Mouse (Mus musculus): Measurements from ENCODE around the gene Eya4. TPM values are rescaled to one million over a fixed set of nuclear protein-coding genes. Genes with fewer than 3 reads are reported as not detected.

The Eya4 gene
- 0.49 and 0.69 TPM in 2 replicates for polyA plus RNA-seq (2015; fragmentation: Nextera tagmentation; extraction: Ambion mirVana)

GRCm38 (mm10) chr10:23350011-23350911 is at the start of gene Eya4:
Gene Eya4 (minus strand): TSS chr10:23350786.
- 3% methylated on average over 46 of the region's 79 CpGs for WGBS
- no peaks in the 10 kb centered on the region for H3K9me3 ChIP-seq (ENCODE audit: control insufficient read depth, low read length)
- H3K36me3 ChIP-seq (ENCODE audit: control insufficient read depth, insufficient read depth, low read length), result no peaks in the 10 kb centered on the region
- H3K27me3 ChIP-seq (replicated peaks; ENCODE audit: control insufficient read depth, insufficient read depth, low read length), result peaks cover 15% of the 10 kb centered on the region
- peak; percentile 92 for ATAC-seq
- H3K27ac ChIP-seq (ENCODE audit: low read depth, low read length), result no peak within 1 kb of the TSS
- H3K4me2 ChIP-seq (ENCODE audit: low read length), result peak within 1 kb of the TSS; percentile 98
- peak within 1 kb of the TSS; percentile 71 for H3K9ac ChIP-seq (ENCODE audit: low read depth, low read length)
- peak within 1 kb of the TSS; percentile 69 for H3K4me3 ChIP-seq (ENCODE audit: low read length)
- peaks cover 20% of the 10 kb centered on the region for H3K4me1 ChIP-seq (ENCODE audit: control insufficient read depth, insufficient read depth, low read depth, low read length)

- no peak overlapping the region for H3K4me2 ChIP-seq (ENCODE audit: low read length)
- WGBS, result 84% methylated on average over 3 of the region's 3 CpGs
- no peak for ATAC-seq
Observed at GRCm38 (mm10) chr10:23395399-23395798, 44.8 kb upstream of the Eya4 start.

GRCm38 (mm10) chr10:23394556-23395245 is 44.1 kb upstream of the Eya4 start:
- Histone ChIP-seq H3K4me1 (ENCODE audit: control insufficient read depth, insufficient read depth, low read depth, low read length) (no peaks in the 10 kb centered on the region), H3K9ac (ENCODE audit: low read depth, low read length) (no peak overlapping the region), H3K27me3 (replicated peaks; ENCODE audit: control insufficient read depth, insufficient read depth, low read length) (no peaks in the 10 kb centered on the region), H3K36me3 (ENCODE audit: control insufficient read depth, insufficient read depth, low read length) (no peaks in the 10 kb centered on the region), H3K4me3 (ENCODE audit: low read length) (no peak overlapping the region), H3K9me3 (ENCODE audit: control insufficient read depth, low read length) (no peaks in the 10 kb centered on the region), H3K27ac (ENCODE audit: low read depth, low read length) (no peak overlapping the region), H3K4me2 (ENCODE audit: low read length) (no peak overlapping the region)
- 84% methylated on average over 11 of the region's 11 CpGs for WGBS
- no peak for ATAC-seq

More at GRCm38 (mm10) chr10:23395399-23395798, 44.8 kb upstream of the Eya4 start:
- H3K4me3 ChIP-seq (ENCODE audit: low read length), result no peak overlapping the region
- H3K9me3 ChIP-seq (ENCODE audit: control insufficient read depth, low read length), result no peaks in the 10 kb centered on the region
- H3K4me1 ChIP-seq (ENCODE audit: control insufficient read depth, insufficient read depth, low read depth, low read length), result no peaks in the 10 kb centered on the region
- no peaks in the 10 kb centered on the region for H3K36me3 ChIP-seq (ENCODE audit: control insufficient read depth, insufficient read depth, low read length)
- H3K9ac ChIP-seq (ENCODE audit: low read depth, low read length), result no peak overlapping the region
- H3K27ac ChIP-seq (ENCODE audit: low read depth, low read length), result no peak overlapping the region
- no peaks in the 10 kb centered on the region for H3K27me3 ChIP-seq (replicated peaks; ENCODE audit: control insufficient read depth, insufficient read depth, low read length)

GRCm38 (mm10) chr10:23394152-23394551 is 43.6 kb upstream of the Eya4 start:
- Histone ChIP-seq H3K9me3 (ENCODE audit: control insufficient read depth, low read length) (no peaks in the 10 kb centered on the region), H3K36me3 (ENCODE audit: control insufficient read depth, insufficient read depth, low read length) (no peaks in the 10 kb centered on the region), H3K27ac (ENCODE audit: low read depth, low read length) (no peak overlapping the region), H3K9ac (ENCODE audit: low read depth, low read length) (no peak overlapping the region), H3K4me2 (ENCODE audit: low read length) (no peak overlapping the region), H3K27me3 (replicated peaks; ENCODE audit: control insufficient read depth, insufficient read depth, low read length) (no peaks in the 10 kb centered on the region), H3K4me3 (ENCODE audit: low read length) (no peak overlapping the region), H3K4me1 (ENCODE audit: control insufficient read depth, insufficient read depth, low read depth, low read length) (no peaks in the 10 kb centered on the region)
- WGBS, result 79% methylated on average over 6 of the region's 6 CpGs
- no peak for ATAC-seq

GRCm38 (mm10) chr10:23363866-23364265 is 13.3 kb upstream of the Eya4 start:
- Histone ChIP-seq H3K9ac (ENCODE audit: low read depth, low read length) (no peak overlapping the region), H3K27me3 (replicated peaks; ENCODE audit: control insufficient read depth, insufficient read depth, low read length) (no peaks in the 10 kb centered on the region), H3K4me1 (ENCODE audit: control insufficient read depth, insufficient read depth, low read depth, low read length) (no peaks in the 10 kb centered on the region), H3K4me3 (ENCODE audit: low read length) (no peak overlapping the region), H3K27ac (ENCODE audit: low read depth, low read length) (no peak overlapping the region), H3K4me2 (ENCODE audit: low read length) (no peak overlapping the region), H3K36me3 (ENCODE audit: control insufficient read depth, insufficient read depth, low read length) (no peaks in the 10 kb centered on the region), H3K9me3 (ENCODE audit: control insufficient read depth, low read length) (no peaks in the 10 kb centered on the region)
- WGBS, result 87% methylated on average over 6 of the region's 6 CpGs
- ATAC-seq, result no peak

- Histone ChIP-seq H3K36me3 (ENCODE audit: control insufficient read depth, insufficient read depth, low read length) (no peaks in the 10 kb centered on the region), H3K9me3 (ENCODE audit: control insufficient read depth, low read length) (no peaks in the 10 kb centered on the region), H3K4me1 (ENCODE audit: control insufficient read depth, insufficient read depth, low read depth, low read length) (peaks cover 20% of the 10 kb centered on the region), H3K27ac (ENCODE audit: low read depth, low read length) (no peak overlapping the region), H3K4me3 (ENCODE audit: low read length) (peak overlapping the region; percentile 69), H3K4me2 (ENCODE audit: low read length) (peak overlapping the region; percentile 98), H3K9ac (ENCODE audit: low read depth, low read length) (peak overlapping the region; percentile 71), H3K27me3 (replicated peaks; ENCODE audit: control insufficient read depth, insufficient read depth, low read length) (peaks cover 15% of the 10 kb centered on the region)
- WGBS, result under 1% methylated on average over 32 of the region's 33 CpGs
- peak; percentile 37 for ATAC-seq
Observed at GRCm38 (mm10) chr10:23349392-23350010, 1.1 kb downstream of the Eya4 start.

GRCm38 (mm10) chr10:23348893-23349391 is 1.6 kb downstream of the Eya4 start:
- Histone ChIP-seq H3K36me3 (ENCODE audit: control insufficient read depth, insufficient read depth, low read length) (no peaks in the 10 kb centered on the region), H3K4me3 (ENCODE audit: low read length) (peak overlapping the region; percentile 69), H3K9me3 (ENCODE audit: control insufficient read depth, low read length) (no peaks in the 10 kb centered on the region), H3K27me3 (replicated peaks; ENCODE audit: control insufficient read depth, insufficient read depth, low read length) (peaks cover 15% of the 10 kb centered on the region), H3K9ac (ENCODE audit: low read depth, low read length) (peak overlapping the region; percentile 43), H3K4me2 (ENCODE audit: low read length) (peak overlapping the region; percentile 98), H3K27ac (ENCODE audit: low read depth, low read length) (no peak overlapping the region), H3K4me1 (ENCODE audit: control insufficient read depth, insufficient read depth, low read depth, low read length) (peaks cover 20% of the 10 kb centered on the region)
- WGBS, result 0% methylated on average over 22 of the region's 22 CpGs
- ATAC-seq, result peak; percentile 46

GRCm38 (mm10) chr10:23348101-23348892 is 2.3 kb downstream of the Eya4 start:
- H3K9ac ChIP-seq (ENCODE audit: low read depth, low read length), result peak overlapping the region; percentile 43
- ATAC-seq, result no peak
- WGBS, result 2% methylated on average over 33 of the region's 34 CpGs

More at GRCm38 (mm10) chr10:23348101-23348892, 2.3 kb downstream of the Eya4 start:
- Histone ChIP-seq H3K4me3 (ENCODE audit: low read length) (peak overlapping the region; percentile 69), H3K9me3 (ENCODE audit: control insufficient read depth, low read length) (no peaks in the 10 kb centered on the region), H3K4me1 (ENCODE audit: control insufficient read depth, insufficient read depth, low read depth, low read length) (peaks cover 20% of the 10 kb centered on the region), H3K27ac (ENCODE audit: low read depth, low read length) (no peak overlapping the region), H3K36me3 (ENCODE audit: control insufficient read depth, insufficient read depth, low read length) (no peaks in the 10 kb centered on the region), H3K4me2 (ENCODE audit: low read length) (peak overlapping the region; percentile 98), H3K27me3 (replicated peaks; ENCODE audit: control insufficient read depth, insufficient read depth, low read length) (peaks cover 15% of the 10 kb centered on the region)
